Mouse (Mus musculus) liver, adult 2 months (tissue): ENCODE measurements around the gene Klhl12. TPM values are rescaled to one million over a fixed set of nuclear protein-coding genes. Genes with fewer than 3 reads are reported as not detected.
A peak's percentile ranks its signal among the peaks of the same experiment; 100 is the strongest.

Source experiments
- DNase-seq: peaks from one replicate; pipeline ENCODE4 v3.0.0-alpha.2; 2011; ENCODE audit warnings: low read depth, low spot score; ENCODE audit errors: extremely low read depth
- H3K27ac ChIP-seq: fragments of 200-500 bp; replicated peaks from 2 replicates; pipeline ENCODE4 v1.5.1; 2012; ENCODE audit warnings: low read depth, mild to moderate bottlenecking, control low read depth, inconsistent platforms, low read length; ENCODE audit not compliant: insufficient read depth
- H3K27me3 ChIP-seq: fragments of 200-500 bp; 2 replicates; pipeline ENCODE4 v1.6.1; 2012; ENCODE audit warnings: mild to moderate bottlenecking, moderate library complexity, low read length, inconsistent platforms; ENCODE audit not compliant: control insufficient read depth, insufficient read depth
- H3K36me3 ChIP-seq: fragments of 200-500 bp; 2 replicates; pipeline ENCODE4 v1.6.1; 2012; ENCODE audit warnings: low read length, inconsistent platforms; ENCODE audit not compliant: control insufficient read depth, insufficient read depth
- H3K4me1 ChIP-seq: fragments of 200-500 bp; 2 replicates; pipeline ENCODE4 v1.6.1; 2011; ENCODE audit warnings: low read length; ENCODE audit not compliant: control insufficient read depth, insufficient read depth
- H3K4me3 ChIP-seq: fragments of 200-500 bp; 2 replicates; pipeline ENCODE4 v1.5.1; 2011; ENCODE audit warnings: low read depth, mild to moderate bottlenecking, control low read depth, low read length, moderate library complexity; ENCODE audit not compliant: insufficient read depth
- H3K79me2 ChIP-seq: fragments of 200-500 bp; 2 replicates; pipeline ENCODE4 v1.6.1; 2012; ENCODE audit warnings: inconsistent platforms, mild to moderate bottlenecking, low read length, moderate library complexity; ENCODE audit not compliant: control insufficient read depth, insufficient read depth
- H3K9ac ChIP-seq: fragments of 200-500 bp; 2 replicates; pipeline ENCODE4 v1.6.1; 2012; ENCODE audit warnings: low read depth, mild to moderate bottlenecking, control low read depth, inconsistent platforms, low read length
- CTCF ChIP-seq: fragments of 200-500 bp; IDR thresholded peaks from 2 replicates; pipeline ENCODE4 v1.5.1; 2011; ENCODE audit warnings: low read depth, low read length, control low read depth
- POLR2A ChIP-seq: fragments of 200-500 bp; IDR thresholded peaks from 2 replicates; pipeline ENCODE4 v1.6.1; 2011; ENCODE audit warnings: low read length, control low read depth; ENCODE audit not compliant: insufficient read depth; ENCODE audit errors: extremely low read depth
- WGBS: fragments of 180-500 bp; shearing (Covaris S2); methylation state at CpG from one replicate; pipeline ENCODE4 v1.1.7; 2018; 5-methylcytosine and 5-hydroxymethylcytosine counted together
- polyA plus RNA-seq: library from polyadenylated mRNA; depleted of rRNA; stranded (reverse); fragments of >200 nt; gene quantifications from 2 replicates; pipeline ENCODE4 v1.2.3, GENCODE M21; 2012
- total RNA-seq: library from RNA; depleted of rRNA; stranded (reverse); fragments of >200 nt; gene quantifications from 2 replicates; pipeline ENCODE4 v1.2.3, GENCODE M21; 2014

The Klhl12 gene
- total and polyA plus RNA-seq, 2 experiments = 5.1 to 8.8 TPM

- H3K79me2 ChIP-seq = peaks cover 13% of the 10 kb centered on the region; the same call in 1 of the 2 replicates
- H3K36me3 ChIP-seq = no peaks in the 10 kb centered on the region
- WGBS = 18% methylated on average over 10 of the region's 10 CpGs
- TF ChIP-seq CTCF (no peak), POLR2A (no peak)
- H3K27ac ChIP-seq = peak overlapping the region; percentile 17
- H3K4me1 ChIP-seq = peaks cover 4% of the 10 kb centered on the region; the same call in 1 of the 2 replicates
- H3K9ac ChIP-seq = no peak overlapping the region
- no peaks in the 10 kb centered on the region for H3K27me3 ChIP-seq
- DNase-seq = peak; percentile 79
- H3K4me3 ChIP-seq = peak overlapping the region; percentile 16; the same call in 1 of the 2 replicates
Measured at GRCm38 (mm10) chr1:134495991-134496390, 40.7 kb downstream of the Klhl12 start.

DNA sequence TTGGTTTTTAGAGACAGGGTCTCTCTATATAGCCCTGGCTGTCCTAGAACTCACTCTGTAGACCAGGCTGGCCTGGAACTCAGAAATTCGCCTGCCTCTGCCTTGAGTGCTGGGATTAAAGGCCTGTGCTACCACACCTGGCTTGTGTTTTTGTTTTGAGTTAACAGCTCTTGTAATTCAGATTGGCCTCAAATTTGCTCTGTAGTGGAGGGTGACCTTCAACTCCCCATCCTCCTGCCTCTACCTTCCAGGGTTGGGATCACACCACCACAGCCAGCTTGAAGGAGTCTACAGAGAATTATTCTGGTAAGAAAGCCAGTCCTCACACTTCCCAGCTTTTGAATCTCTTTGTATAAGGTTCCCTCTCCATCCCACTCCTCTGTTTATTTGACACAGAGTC, 45.6 kb downstream of the Klhl12 start:
- no peak for TF ChIP-seq POLR2A
- no peak for TF ChIP-seq CTCF
- H3K27ac ChIP-seq = no peak overlapping the region
- H3K9ac ChIP-seq = no peak overlapping the region
- peaks cover 16% of the 10 kb centered on the region; the same call in 1 of the 2 replicates for H3K79me2 ChIP-seq
- H3K4me3 ChIP-seq = no peak overlapping the region
- WGBS = 100% methylated on average over 1 of the region's 1 CpGs
- no peak for DNase-seq
- no peaks in the 10 kb centered on the region for H3K27me3 ChIP-seq
- H3K36me3 ChIP-seq = no peaks in the 10 kb centered on the region
- peaks cover 2% of the 10 kb centered on the region; the same call in 1 of the 2 replicates for H3K4me1 ChIP-seq

- Histone ChIP-seq H3K27ac (no peak overlapping the region), H3K36me3 (peaks cover 8% of the 10 kb centered on the region; the same call in 1 of the 2 replicates), H3K79me2 (0 out of 2 replicates have a peak, but pooled peaks cover 2% of the 10 kb centered on the region), H3K9ac (no peak overlapping the region), H3K4me1 (no peaks in the 10 kb centered on the region), H3K4me3 (no peak overlapping the region), H3K27me3 (no peaks in the 10 kb centered on the region)
- WGBS = 93% methylated on average over 8 of the region's 8 CpGs
- no peak for DNase-seq
- TF ChIP-seq CTCF = no peak
Measured at GRCm38 (mm10) chr1:134506201-134506600, 50.9 kb downstream of the Klhl12 start.

DNA sequence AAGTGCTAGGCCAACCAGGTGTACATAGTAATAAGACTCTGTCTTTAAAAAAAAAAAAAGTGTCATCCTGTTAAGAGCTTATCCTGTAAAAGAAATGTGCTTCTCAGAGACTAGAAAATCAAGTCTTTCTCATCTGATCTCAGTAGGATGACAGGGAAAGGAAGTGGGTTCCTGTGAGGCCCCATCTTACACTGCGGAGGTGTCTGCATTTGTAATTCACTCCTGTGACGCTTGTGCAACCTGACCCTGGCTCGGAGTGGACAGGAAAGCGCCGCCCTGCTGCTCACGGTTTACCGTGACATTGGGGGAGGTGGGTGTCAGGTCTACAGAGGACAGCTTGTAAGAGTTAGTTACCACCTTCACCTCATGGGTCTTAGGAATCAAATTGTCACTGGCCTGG, 54.7 kb downstream of the Klhl12 start:
- no peak for TF ChIP-seq CTCF
- Histone ChIP-seq H3K27me3 (no peaks in the 10 kb centered on the region), H3K4me1 (peaks cover 3% of the 10 kb centered on the region; the same call in 1 of the 2 replicates), H3K4me3 (no peak overlapping the region), H3K79me2 (no peaks in the 10 kb centered on the region), H3K36me3 (peaks cover 8% of the 10 kb centered on the region; the same call in 1 of the 2 replicates), H3K9ac (no peak overlapping the region), H3K27ac (no peak overlapping the region)
- no peak for DNase-seq
- 70% methylated on average over 7 of the region's 7 CpGs for WGBS

- no peaks in the 10 kb centered on the region for H3K79me2 ChIP-seq
- TF ChIP-seq CTCF (no peak), POLR2A (no peak)
- no peak for DNase-seq
- no peak overlapping the region for H3K9ac ChIP-seq
- peaks cover 3% of the 10 kb centered on the region; the same call in 1 of the 2 replicates for H3K4me1 ChIP-seq
- H3K36me3 ChIP-seq = peaks cover 2% of the 10 kb centered on the region; the same call in 1 of the 2 replicates
- no peak overlapping the region for H3K27ac ChIP-seq
- WGBS = 75% methylated on average over 4 of the region's 4 CpGs
- no peaks in the 10 kb centered on the region for H3K27me3 ChIP-seq
- H3K4me3 ChIP-seq = no peak overlapping the region
Measured at GRCm38 (mm10) chr1:134512183-134512582, 56.9 kb downstream of the Klhl12 start.

- Histone ChIP-seq H3K79me2 (no peaks in the 10 kb centered on the region), H3K27ac (no peak overlapping the region), H3K4me1 (peaks cover 3% of the 10 kb centered on the region; the same call in 1 of the 2 replicates), H3K4me3 (no peak overlapping the region), H3K36me3 (no peaks in the 10 kb centered on the region), H3K27me3 (no peaks in the 10 kb centered on the region), H3K9ac (no peak overlapping the region)
- TF ChIP-seq CTCF = no peak
- no peak for TF ChIP-seq POLR2A
- 83% methylated on average over 6 of the region's 6 CpGs for WGBS
- DNase-seq = no peak
Measured at GRCm38 (mm10) chr1:134512584-134512983, 57.3 kb downstream of the Klhl12 start.
